Mouse (Mus musculus): ENCODE measurements around the gene Gamt. TPM values are rescaled to one million over a fixed set of nuclear protein-coding genes. Genes with fewer than 3 reads are reported as not detected.
A peak's percentile ranks its signal among the peaks of the same experiment; 100 is the strongest.

Gene Gamt
- polyA plus RNA-seq, 1 experiment from 2014 or later = 50.3 TPM

GRCm38 (mm10) chr10:80292251-80293146, 31.7 kb upstream of the Gamt start, which contains the start of gene Rps15:
Rps15 (plus strand) TSS chr10:80292453.
- H3K9me3 ChIP-seq (replicated peaks; ENCODE audit: control insufficient read depth, low read length) = no peaks in the 10 kb centered on the region
- WGBS = under 1% methylated on average over 72 of the region's 72 CpGs
- peak within 1 kb of the TSS; percentile 97 for H3K4me2 ChIP-seq (ENCODE audit: low read depth, low read length)
- peaks cover 18% of the 10 kb centered on the region for H3K4me1 ChIP-seq (ENCODE audit: control insufficient read depth, insufficient read depth, low read length)
- H3K9ac ChIP-seq (ENCODE audit: low read length) = peak within 1 kb of the TSS; percentile 93
- H3K4me3 ChIP-seq (ENCODE audit: low read length) = peak within 1 kb of the TSS; percentile 81
- peak; percentile 91 for ATAC-seq (replicated peaks; ENCODE audit: extremely low read depth, insufficient read depth, low FRiP score)
- H3K27ac ChIP-seq (ENCODE audit: low read length) = peak within 1 kb of the TSS; percentile 80
- peaks cover 23% of the 10 kb centered on the region for H3K36me3 ChIP-seq (ENCODE audit: control insufficient read depth, insufficient read depth)
- peaks cover 5% of the 10 kb centered on the region for H3K27me3 ChIP-seq (ENCODE audit: control insufficient read depth, insufficient read depth, low read length)

GRCm38 (mm10) chr10:80288657-80289056, 27.8 kb upstream of the Gamt start:
- H3K9ac ChIP-seq (ENCODE audit: low read length) = no peak overlapping the region
- 68% methylated on average over 8 of the region's 8 CpGs for WGBS
- no peak overlapping the region for H3K4me2 ChIP-seq (ENCODE audit: low read depth, low read length)
- no peaks in the 10 kb centered on the region for H3K9me3 ChIP-seq (replicated peaks; ENCODE audit: control insufficient read depth, low read length)
- no peak for ATAC-seq (replicated peaks; ENCODE audit: extremely low read depth, insufficient read depth, low FRiP score)
- H3K36me3 ChIP-seq (ENCODE audit: control insufficient read depth, insufficient read depth) = peaks cover 47% of the 10 kb centered on the region
- peaks cover 8% of the 10 kb centered on the region for H3K4me1 ChIP-seq (ENCODE audit: control insufficient read depth, insufficient read depth, low read length)
- H3K27ac ChIP-seq (ENCODE audit: low read length) = no peak overlapping the region
- no peak overlapping the region for H3K4me3 ChIP-seq (ENCODE audit: low read length)
- no peaks in the 10 kb centered on the region for H3K27me3 ChIP-seq (ENCODE audit: control insufficient read depth, insufficient read depth, low read length)

GRCm38 (mm10) chr10:80288097-80288496, 27.3 kb upstream of the Gamt start:
- H3K36me3 ChIP-seq (ENCODE audit: control insufficient read depth, insufficient read depth) = peaks cover 48% of the 10 kb centered on the region
- H3K27me3 ChIP-seq (ENCODE audit: control insufficient read depth, insufficient read depth, low read length) = no peaks in the 10 kb centered on the region
- no peak for ATAC-seq (replicated peaks; ENCODE audit: extremely low read depth, insufficient read depth, low FRiP score)
- H3K27ac ChIP-seq (ENCODE audit: low read length) = no peak overlapping the region
- WGBS = 92% methylated on average over 12 of the region's 12 CpGs
- no peak overlapping the region for H3K4me3 ChIP-seq (ENCODE audit: low read length)
- no peak overlapping the region for H3K9ac ChIP-seq (ENCODE audit: low read length)
- H3K4me2 ChIP-seq (ENCODE audit: low read depth, low read length) = no peak overlapping the region
- H3K9me3 ChIP-seq (replicated peaks; ENCODE audit: control insufficient read depth, low read length) = no peaks in the 10 kb centered on the region
- peaks cover 3% of the 10 kb centered on the region; the same call in 1 of the 2 replicates for H3K4me1 ChIP-seq (ENCODE audit: control insufficient read depth, insufficient read depth, low read length)

GRCm38 (mm10) chr10:80285222-80286070, 24.6 kb upstream of the Gamt start:
- Histone ChIP-seq H3K9me3 (replicated peaks; ENCODE audit: control insufficient read depth, low read length) (no peaks in the 10 kb centered on the region), H3K27ac (ENCODE audit: low read length) (no peak overlapping the region), H3K4me2 (ENCODE audit: low read depth, low read length) (no peak overlapping the region), H3K36me3 (ENCODE audit: control insufficient read depth, insufficient read depth) (peaks cover 56% of the 10 kb centered on the region), H3K4me3 (ENCODE audit: low read length) (no peak overlapping the region), H3K9ac (ENCODE audit: low read length) (no peak overlapping the region), H3K4me1 (ENCODE audit: control insufficient read depth, insufficient read depth, low read length) (peaks cover 20% of the 10 kb centered on the region), H3K27me3 (ENCODE audit: control insufficient read depth, insufficient read depth, low read length) (no peaks in the 10 kb centered on the region)
- WGBS = 82% methylated on average over 15 of the region's 15 CpGs
- no peak for ATAC-seq (replicated peaks; ENCODE audit: extremely low read depth, insufficient read depth, low FRiP score)

- Histone ChIP-seq H3K9ac (ENCODE audit: low read length) (no peak overlapping the region), H3K4me1 (ENCODE audit: control insufficient read depth, insufficient read depth, low read length) (peaks cover 22% of the 10 kb centered on the region), H3K4me2 (ENCODE audit: low read depth, low read length) (no peak overlapping the region), H3K4me3 (ENCODE audit: low read length) (no peak overlapping the region), H3K9me3 (replicated peaks; ENCODE audit: control insufficient read depth, low read length) (no peaks in the 10 kb centered on the region), H3K27me3 (ENCODE audit: control insufficient read depth, insufficient read depth, low read length) (no peaks in the 10 kb centered on the region), H3K27ac (ENCODE audit: low read length) (peak overlapping the region; percentile 80), H3K36me3 (ENCODE audit: control insufficient read depth, insufficient read depth) (peaks cover 72% of the 10 kb centered on the region)
- WGBS = 75% methylated on average over 20 of the region's 20 CpGs
- ATAC-seq (replicated peaks; ENCODE audit: extremely low read depth, insufficient read depth, low FRiP score) = no peak
Measured at GRCm38 (mm10) chr10:80282481-80283441, 21.9 kb upstream of the Gamt start.

GRCm38 (mm10) chr10:80281921-80282371, 21.1 kb upstream of the Gamt start:
- H3K4me3 ChIP-seq (ENCODE audit: low read length) = no peak overlapping the region
- no peak overlapping the region for H3K4me2 ChIP-seq (ENCODE audit: low read depth, low read length)
- H3K9ac ChIP-seq (ENCODE audit: low read length) = peak overlapping the region; percentile 58
- no peak; the same call in 1 of the 2 replicates for ATAC-seq (replicated peaks; ENCODE audit: extremely low read depth, insufficient read depth, low FRiP score)
- H3K4me1 ChIP-seq (ENCODE audit: control insufficient read depth, insufficient read depth, low read length) = peaks cover 22% of the 10 kb centered on the region
- H3K27ac ChIP-seq (ENCODE audit: low read length) = peak overlapping the region; percentile 80
- peaks cover 75% of the 10 kb centered on the region for H3K36me3 ChIP-seq (ENCODE audit: control insufficient read depth, insufficient read depth)
- no peaks in the 10 kb centered on the region for H3K27me3 ChIP-seq (ENCODE audit: control insufficient read depth, insufficient read depth, low read length)
- no peaks in the 10 kb centered on the region for H3K9me3 ChIP-seq (replicated peaks; ENCODE audit: control insufficient read depth, low read length)
- 55% methylated on average over 8 of the region's 8 CpGs for WGBS

GRCm38 (mm10) chr10:80281304-80281703, 20.5 kb upstream of the Gamt start:
- peak overlapping the region; percentile 80 for H3K27ac ChIP-seq (ENCODE audit: low read length)
- H3K4me3 ChIP-seq (ENCODE audit: low read length) = no peak overlapping the region
- H3K9ac ChIP-seq (ENCODE audit: low read length) = peak overlapping the region; percentile 58
- ATAC-seq (replicated peaks; ENCODE audit: extremely low read depth, insufficient read depth, low FRiP score) = peak; percentile 51; the same call in 1 of the 2 replicates
- H3K4me2 ChIP-seq (ENCODE audit: low read depth, low read length) = no peak overlapping the region
- 47% methylated on average over 7 of the region's 7 CpGs for WGBS
- peaks cover 22% of the 10 kb centered on the region for H3K4me1 ChIP-seq (ENCODE audit: control insufficient read depth, insufficient read depth, low read length)
- H3K27me3 ChIP-seq (ENCODE audit: control insufficient read depth, insufficient read depth, low read length) = no peaks in the 10 kb centered on the region
- peaks cover 72% of the 10 kb centered on the region for H3K36me3 ChIP-seq (ENCODE audit: control insufficient read depth, insufficient read depth)
- no peaks in the 10 kb centered on the region for H3K9me3 ChIP-seq (replicated peaks; ENCODE audit: control insufficient read depth, low read length)

GRCm38 (mm10) chr10:80279273-80279672, 18.5 kb upstream of the Gamt start:
- Histone ChIP-seq H3K27me3 (ENCODE audit: control insufficient read depth, insufficient read depth, low read length) (no peaks in the 10 kb centered on the region), H3K4me3 (ENCODE audit: low read length) (no peak overlapping the region), H3K27ac (ENCODE audit: low read length) (no peak overlapping the region), H3K9ac (ENCODE audit: low read length) (no peak overlapping the region), H3K4me2 (ENCODE audit: low read depth, low read length) (no peak overlapping the region), H3K4me1 (ENCODE audit: control insufficient read depth, insufficient read depth, low read length) (peaks cover 22% of the 10 kb centered on the region), H3K9me3 (replicated peaks; ENCODE audit: control insufficient read depth, low read length) (no peaks in the 10 kb centered on the region), H3K36me3 (ENCODE audit: control insufficient read depth, insufficient read depth) (peaks cover 71% of the 10 kb centered on the region)
- ATAC-seq (replicated peaks; ENCODE audit: extremely low read depth, insufficient read depth, low FRiP score) = no peak
- whole genome bisulfite sequencing = 91% methylated on average over 12 of the region's 12 CpGs
